Mouse (Mus musculus) urinary bladder, postnatal 36 days (tissue): ENCODE data around the gene Zfp141.

Experiments used
- DNase-seq, 2 experiments: peaks; one replicate each; pipeline ENCODE4 v3.0.0; 2022; ENCODE audit warnings: low spot score in 2 of 2, mixed read lengths in 1 of 2

The Zfp141 gene

GRCm38 (mm10) chr7:42505588-42505987 is at the start of gene Zfp141:
TSS of gene Zfp141 (minus strand) at chr7:42505740.
- DNase-seq: peak; percentile 72 to 87

- no peak for DNase-seq
These were observed 46.2 kb upstream of the Zfp141 start for GRCm38 (mm10) chr7:42551766-42552165.

GRCm38 (mm10) chr7:42505186-42505585 is 354 bp downstream of the Zfp141 start:
- DNase-seq: no peak

- DNase-seq: no peak
These were observed 7.3 kb downstream of the Zfp141 start for GRCm38 (mm10) chr7:42498248-42498647.

- DNase-seq: no peak
These were observed 8.2 kb downstream of the Zfp141 start for GRCm38 (mm10) chr7:42497356-42497755.

GRCm38 (mm10) chr7:42496202-42496601 is 9.3 kb downstream of the Zfp141 start:
- DNase-seq: no peak

- DNase-seq: no peak
These were observed 14.7 kb downstream of the Zfp141 start for GRCm38 (mm10) chr7:42490859-42491258.

GRCm38 (mm10) chr7:42490358-42490757 is 15.2 kb downstream of the Zfp141 start:
- no peak for DNase-seq

- DNase-seq: no peak
These were observed 50.9 kb downstream of the Zfp141 start for GRCm38 (mm10) chr7:42454640-42455039.

GRCm38 (mm10) chr7:42450618-42451017 is 54.9 kb downstream of the Zfp141 start:
- DNase-seq: peak; percentile 3 to 23

- DNase-seq: no peak
These were observed 57.7 kb downstream of the Zfp141 start, which contains the start of gene 4933421I07Rik for GRCm38 (mm10) chr7:42447850-42448249. TSS of gene 4933421I07Rik (minus strand) at chr7:42448120.

GRCm38 (mm10) chr7:42447352-42447751 is 58.2 kb downstream of the Zfp141 start:
- DNase-seq: no peak
